Mouse (Mus musculus): ENCODE measurements around the gene Fam161a. TPM values are rescaled to one million over a fixed set of nuclear protein-coding genes. Genes with fewer than 3 reads are reported as not detected.
A peak's percentile ranks its signal among the peaks of the same experiment; 100 is the strongest.

Gene Fam161a
- 1 to 10 TPM; 4.9 to 5.0 TPM for total RNA-seq (2021)
- long read RNA-seq, experiment 1, partial matches to known transcripts = 0 of 1 reads
- long read RNA-seq, experiment 1, other reads (novel, unspliced or antisense) = 1 of 1 reads
- long read RNA-seq, experiment 2, partial matches to known transcripts = 0 of 2 reads
- long read RNA-seq, experiment 2, other reads (novel, unspliced or antisense) = 2 of 2 reads

DNA sequence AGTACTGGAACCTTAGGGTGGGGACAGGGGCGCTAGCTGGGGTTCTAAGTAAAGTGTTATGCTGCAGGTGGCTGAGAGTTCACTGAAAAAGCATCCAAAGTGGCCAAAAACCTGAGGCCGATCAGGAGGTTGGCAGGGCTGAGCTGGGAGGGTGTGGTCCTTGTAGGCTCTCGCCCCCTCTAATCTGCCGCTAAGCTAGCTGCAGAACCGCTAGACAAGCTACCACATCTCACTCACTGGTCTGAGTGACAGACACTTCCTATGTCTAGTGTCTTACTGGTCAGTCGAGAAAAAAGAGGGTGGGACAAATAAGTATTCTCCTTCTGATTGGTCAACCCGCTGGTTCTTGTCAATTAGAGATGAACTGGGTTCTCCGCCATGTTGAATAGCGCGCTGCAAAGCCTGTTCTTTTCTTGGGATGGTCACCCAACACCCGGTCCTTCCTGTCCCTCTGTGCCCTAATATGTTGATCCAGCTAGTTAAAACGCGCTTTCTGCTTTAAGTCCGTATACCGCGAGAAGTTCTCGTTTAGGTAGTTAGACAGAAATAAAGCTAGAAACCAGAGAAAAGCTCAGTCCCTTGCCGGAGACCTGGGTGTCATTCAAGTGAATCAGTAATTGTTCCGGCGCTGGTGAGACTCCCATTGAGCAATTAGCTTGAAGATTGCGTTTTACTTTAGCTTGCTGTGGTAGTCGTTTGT lies at the start of gene Fam161a:
Gene Fam161a, plus strand, starts transcription at position 51 of the 700 bp plus-strand sequence.
- no peak for TF ChIP-seq CTCF (IDR thresholded peaks at IDR 0.05)
- DNase-seq (ENCODE audit: extremely low spot score in 1 of 2, low spot score in 2 of 2) = peak; percentile 62 to 78
- intact Hi-C loops (cut with DNase I) = loop anchor here (1.0 to 10.0 kb wide), 5 partner anchors 15 to 877 kb away; partner anchors contain the start of gene Xpo1
- Histone ChIP-seq H3K4me3 (peak within 1 kb of the TSS; percentile 82), H3K27ac (peak within 1 kb of the TSS; percentile 86)

- intact Hi-C loops (cut with DNase I) = loop anchor here (1.0 to 10.0 kb wide), 3 partner anchors 101 to 733 kb away; no protein-coding TSS in a partner anchor
- Histone ChIP-seq H3K4me3 (no peak overlapping the region), H3K27ac (no peak overlapping the region)
- no peak for DNase-seq (ENCODE audit: extremely low spot score in 1 of 2, low spot score in 2 of 2)
- peak; percentile 69 for TF ChIP-seq CTCF (IDR thresholded peaks at IDR 0.05)
Observed at GRCm38 (mm10) chr11:22957791-22958374, 49.4 kb upstream of the Fam161a start.

GRCm38 (mm10) chr11:22962101-22962500 lies 45.2 kb upstream of the Fam161a start:
- Histone ChIP-seq H3K4me3 (no peak overlapping the region), H3K27ac (no peak overlapping the region)
- no peak for DNase-seq (ENCODE audit: extremely low spot score in 1 of 2, low spot score in 2 of 2)
- TF ChIP-seq CTCF (IDR thresholded peaks at IDR 0.05) = no peak
- intact Hi-C loops (cut with DNase I) = no loop called here

- DNase-seq (ENCODE audit: extremely low spot score in 1 of 2, low spot score in 2 of 2) = no peak
- TF ChIP-seq CTCF (IDR thresholded peaks at IDR 0.05) = no peak
- Histone ChIP-seq H3K27ac (peak overlapping the region; percentile 44), H3K4me3 (no peak overlapping the region)
- intact Hi-C loops (cut with DNase I) = no loop called here
Observed at GRCm38 (mm10) chr11:22964401-22964800, 42.9 kb upstream of the Fam161a start.

- Histone ChIP-seq H3K27ac (no peak overlapping the region; the same call in 1 of the 2 replicates), H3K4me3 (no peak overlapping the region)
- intact Hi-C loops (cut with DNase I) = loop anchor here (5.0 kb wide), 1 partner anchor 243 kb away; no protein-coding TSS in a partner anchor
- no peak for DNase-seq (ENCODE audit: extremely low spot score in 1 of 2, low spot score in 2 of 2)
- peak; percentile 61 for TF ChIP-seq CTCF (IDR thresholded peaks at IDR 0.05)
Observed at GRCm38 (mm10) chr11:22965503-22965902, 41.8 kb upstream of the Fam161a start.

- Histone ChIP-seq H3K27ac (no peak overlapping the region), H3K4me3 (no peak overlapping the region)
- no peak for DNase-seq (ENCODE audit: extremely low spot score in 1 of 2, low spot score in 2 of 2)
- peak; percentile 70 for TF ChIP-seq CTCF (IDR thresholded peaks at IDR 0.05)
- intact Hi-C loops (cut with DNase I) = loop anchor here (5.0 kb wide), 1 partner anchor 247 kb away; no protein-coding TSS in a partner anchor
Observed at GRCm38 (mm10) chr11:22969486-22969885, 37.8 kb upstream of the Fam161a start.

DNA sequence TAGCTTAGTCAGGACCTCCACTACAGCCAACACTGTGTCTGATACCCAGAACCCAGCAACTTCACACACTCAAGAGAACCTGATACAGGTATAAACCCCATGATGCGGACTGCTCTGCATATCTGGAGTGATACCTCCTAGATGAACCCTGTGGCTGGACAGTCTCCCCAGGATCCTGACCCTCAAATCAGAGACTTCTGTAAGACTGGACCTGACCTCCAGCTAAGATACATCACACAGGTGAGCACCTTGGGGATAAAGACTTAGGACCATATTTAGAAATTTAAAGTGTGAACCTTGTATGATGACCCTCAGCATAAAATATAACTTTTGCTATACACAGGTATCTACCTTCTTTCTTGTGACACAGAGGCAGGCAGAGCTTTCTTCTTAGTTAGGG lies 36.8 kb upstream of the Fam161a start:
- TF ChIP-seq CTCF (IDR thresholded peaks at IDR 0.05) = no peak
- Histone ChIP-seq H3K27ac (no peak overlapping the region), H3K4me3 (no peak overlapping the region)
- intact Hi-C loops (cut with DNase I) = loop anchor here (2.0 to 5.0 kb wide), 2 partner anchors 340 to 683 kb away; no protein-coding TSS in a partner anchor
- no peak for DNase-seq (ENCODE audit: extremely low spot score in 1 of 2, low spot score in 2 of 2)

- no peak; the same call in 1 of the 2 replicates for TF ChIP-seq CTCF (IDR thresholded peaks at IDR 0.05)
- intact Hi-C loops (cut with DNase I) = loop anchor here (2.0 to 5.0 kb wide), 3 partner anchors 341 to 685 kb away; partner anchors contain the start of gene Tmem17
- peak within 1 kb of the TSS; percentile 96 for H3K27ac ChIP-seq
- DNase-seq (ENCODE audit: extremely low spot score in 1 of 2, low spot score in 2 of 2) = peak; percentile 68 to 71
- peak within 1 kb of the TSS; percentile 69 for H3K4me3 ChIP-seq
Observed at GRCm38 (mm10) chr11:22971835-22972709, 35.3 kb upstream of the Fam161a start, which contains the start of gene Zrsr1. Gene Zrsr1 (plus strand): TSS chr11:22972005.

DNA sequence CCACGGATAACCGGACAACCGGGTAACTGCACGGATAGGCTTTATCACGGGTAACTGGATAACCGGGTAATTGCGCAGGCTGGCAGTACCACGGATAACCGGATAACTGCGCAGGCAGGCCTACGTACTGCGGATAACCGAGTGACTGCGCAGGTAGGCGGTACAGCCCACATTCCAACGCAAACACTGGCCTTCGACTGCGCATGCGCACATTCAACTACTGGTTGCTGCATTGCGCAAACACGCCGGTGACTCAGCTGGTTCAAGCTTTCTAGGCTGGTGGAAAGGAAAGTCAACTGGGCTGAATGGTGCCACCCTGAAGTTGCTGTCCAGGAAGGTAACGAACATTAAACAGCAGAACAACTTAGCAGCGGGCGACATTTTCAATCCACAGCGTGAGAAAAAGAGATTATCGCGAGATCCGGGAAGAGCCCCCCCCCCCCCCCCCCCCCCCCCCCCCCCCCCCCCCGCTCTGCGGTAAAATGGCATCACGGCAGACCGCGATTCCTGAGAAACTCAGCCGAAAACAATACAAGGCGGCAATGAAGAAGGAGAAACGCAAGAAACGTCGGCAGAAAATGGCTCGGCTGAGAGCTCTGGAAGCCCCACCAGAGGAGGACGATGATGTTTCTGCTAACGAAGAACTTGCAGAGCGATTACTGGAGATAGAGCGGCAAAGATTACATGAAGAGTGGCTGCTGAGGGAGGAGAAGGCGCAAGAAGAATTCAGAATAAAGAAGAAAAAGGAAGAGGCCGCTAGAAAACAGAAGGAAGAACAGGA lies 34.4 kb upstream of the Fam161a start:
- Histone ChIP-seq H3K4me3 (peak overlapping the region; percentile 69), H3K27ac (peak overlapping the region; percentile 96)
- no peak for TF ChIP-seq CTCF (IDR thresholded peaks at IDR 0.05)
- intact Hi-C loops (cut with DNase I) = loop anchor here (2.0 to 5.0 kb wide), 2 partner anchors 460 to 686 kb away; partner anchors contain the start of gene Tmem17
- DNase-seq (ENCODE audit: extremely low spot score in 1 of 2, low spot score in 2 of 2) = peak; percentile 84 to 86

- Histone ChIP-seq H3K4me3 (peak overlapping the region; percentile 69), H3K27ac (peak overlapping the region; percentile 96)
- no peak for TF ChIP-seq CTCF (IDR thresholded peaks at IDR 0.05)
- intact Hi-C loops (cut with DNase I) = loop anchor here (2.0 to 5.0 kb wide), 2 partner anchors 461 to 686 kb away; partner anchors contain the start of gene Tmem17
- DNase-seq (ENCODE audit: extremely low spot score in 1 of 2, low spot score in 2 of 2) = peak in 1 of 2 experiments; percentile 31
Observed at GRCm38 (mm10) chr11:22973599-22973998, 33.7 kb upstream of the Fam161a start.

Data from left cerebral cortex, adult 2 months (tissue).